Mouse (Mus musculus): ENCODE measurements at regions not wholly inside any gene's neighbourhood (a gene's known extent, or its start where the extent isn't known, plus 50 kb on each side); places are given as distances from the start of the nearest gene placed in this dataset.

DNA sequence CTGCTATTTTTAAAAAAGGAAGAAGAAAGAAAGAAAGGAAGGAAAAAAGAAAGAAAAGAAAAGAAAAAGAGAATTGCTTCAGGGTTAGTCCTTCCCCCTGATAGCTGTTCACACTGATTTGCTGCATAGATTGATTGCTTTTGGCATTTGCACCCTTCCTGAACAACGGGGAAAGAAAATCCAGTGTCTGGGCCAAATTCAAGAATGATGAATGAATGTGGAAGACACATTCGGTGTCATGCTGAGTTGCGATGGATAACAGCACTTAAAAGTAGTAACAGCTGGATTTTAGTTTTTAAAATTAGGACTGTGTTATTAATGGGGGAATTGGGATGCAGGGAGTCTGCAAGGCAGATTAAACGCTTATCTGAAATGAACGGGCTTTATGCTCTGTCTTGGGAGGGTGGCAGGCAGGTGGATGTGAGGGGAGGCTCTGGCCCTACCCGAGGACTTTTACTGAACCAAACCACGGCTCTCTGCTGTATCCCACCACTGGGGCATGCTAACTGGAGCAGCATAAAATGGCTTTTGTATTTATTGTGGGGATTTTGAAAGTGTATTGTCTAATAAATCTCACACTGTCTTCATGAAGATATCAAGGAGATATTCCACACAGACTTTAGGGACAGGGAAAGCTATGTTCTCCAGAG, 114.4 kb downstream of the Lca5 start:
- DNase-seq, result peak in 1 of 2 experiments; percentile 12

DNA sequence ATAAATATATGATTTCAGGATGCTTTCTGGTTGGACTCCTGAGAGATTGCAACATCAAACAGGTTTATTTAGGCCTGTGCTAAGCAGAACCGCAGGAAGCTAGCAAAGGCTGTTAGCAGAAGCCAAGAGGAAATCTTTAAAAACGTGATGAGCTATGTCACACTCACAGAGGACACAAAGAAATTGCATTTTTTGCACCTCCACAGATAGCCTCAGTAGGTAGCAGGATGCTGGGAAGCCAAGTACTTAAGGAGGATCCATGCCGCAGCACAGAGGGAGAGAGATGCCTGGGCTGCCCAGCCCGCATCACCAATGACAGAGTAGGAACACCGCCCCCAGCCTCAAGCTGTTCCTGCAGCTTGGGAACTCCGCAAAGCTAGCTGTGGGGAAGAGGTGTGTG, 115.0 kb downstream of the Lca5 start:
- DNase-seq, result peak; percentile 56 to 65

DNA sequence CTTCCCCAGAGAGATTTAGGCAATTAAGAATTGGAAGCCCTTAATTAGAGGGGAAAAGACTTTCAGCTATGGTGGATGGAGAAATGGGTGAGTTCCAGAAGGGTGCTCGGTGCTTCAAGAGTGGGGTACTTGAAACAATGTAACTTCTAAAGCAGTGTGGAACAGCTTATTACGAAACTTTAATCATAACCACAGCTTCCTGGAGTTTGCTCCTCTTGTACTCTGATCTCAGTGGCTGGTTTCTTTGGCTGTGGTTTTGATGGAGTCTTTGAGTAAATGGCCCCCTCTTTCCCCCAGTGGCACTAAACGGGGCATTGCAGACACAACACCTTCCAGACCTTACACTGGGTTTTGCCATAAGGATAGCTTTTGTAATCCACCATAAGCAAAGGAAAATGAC, 116.6 kb downstream of the Lca5 start:
- DNase-seq, result no peak

DNA sequence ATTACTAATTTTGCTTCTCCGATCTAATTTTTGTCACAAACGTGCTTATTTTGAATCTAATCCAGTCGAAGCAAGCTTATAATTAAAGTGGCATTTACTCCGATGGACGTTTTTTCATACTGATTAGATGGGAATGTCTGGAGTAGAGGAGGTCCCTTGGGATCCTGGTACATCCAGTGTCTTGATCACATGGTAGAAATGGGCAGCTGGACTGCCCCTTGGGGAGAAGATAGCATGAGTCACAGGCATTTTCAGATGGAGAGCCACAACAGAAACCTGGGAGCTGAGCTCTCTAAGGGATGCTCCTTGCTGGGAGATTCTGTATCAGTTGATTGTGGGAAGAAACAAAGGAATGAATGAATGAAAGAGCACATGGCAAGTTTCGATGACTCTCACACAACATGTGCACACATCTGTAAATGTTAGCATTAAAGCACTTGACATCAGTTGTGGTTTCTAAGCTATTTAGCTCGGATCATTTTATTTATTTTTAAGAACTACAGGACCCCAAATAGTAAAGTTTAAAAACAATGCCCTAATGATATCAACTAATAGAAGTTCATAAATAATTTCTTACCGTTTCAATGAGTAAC, 117.8 kb downstream of the Lca5 start:
- DNase-seq, result no peak

DNA sequence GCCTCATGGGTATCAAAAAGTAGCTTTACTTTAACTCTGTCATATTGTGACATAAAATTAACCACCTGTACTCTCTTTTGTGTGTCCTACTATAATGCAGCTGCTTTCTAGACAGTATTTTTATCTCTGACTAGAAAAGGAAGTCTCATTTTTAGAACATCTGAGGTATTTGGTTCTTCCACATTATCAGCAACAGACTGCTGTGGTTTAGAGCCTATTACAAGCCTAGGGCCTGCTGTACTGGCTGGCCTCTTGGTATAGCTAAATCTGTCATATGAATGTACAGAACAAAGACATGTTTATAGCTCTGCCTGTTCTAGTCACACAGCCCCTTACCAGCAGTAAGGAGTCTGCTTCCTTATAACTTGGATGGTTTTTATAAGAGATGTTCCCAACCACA, 119.1 kb downstream of the Lca5 start:
- no peak for DNase-seq

DNA sequence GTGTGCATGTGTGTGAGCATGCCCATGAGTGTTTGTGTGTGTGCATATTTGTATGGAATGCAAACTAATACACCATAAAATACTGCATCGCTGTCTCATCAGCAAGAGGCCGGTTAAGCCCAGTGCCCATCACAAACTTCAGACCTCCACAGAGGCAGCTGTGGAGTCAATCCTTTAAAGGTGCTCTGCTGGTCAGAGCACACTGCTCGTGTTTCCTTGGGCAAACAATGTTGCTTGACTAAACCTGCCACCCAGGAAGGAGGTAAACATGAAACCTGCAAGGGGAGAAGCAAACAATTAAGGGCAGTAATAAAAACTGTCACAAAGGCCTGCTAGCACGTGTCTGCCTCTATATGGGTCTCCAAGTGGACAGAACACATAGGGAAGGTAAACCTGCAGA, 120.1 kb downstream of the Lca5 start:
- DNase-seq, result no peak

DNA sequence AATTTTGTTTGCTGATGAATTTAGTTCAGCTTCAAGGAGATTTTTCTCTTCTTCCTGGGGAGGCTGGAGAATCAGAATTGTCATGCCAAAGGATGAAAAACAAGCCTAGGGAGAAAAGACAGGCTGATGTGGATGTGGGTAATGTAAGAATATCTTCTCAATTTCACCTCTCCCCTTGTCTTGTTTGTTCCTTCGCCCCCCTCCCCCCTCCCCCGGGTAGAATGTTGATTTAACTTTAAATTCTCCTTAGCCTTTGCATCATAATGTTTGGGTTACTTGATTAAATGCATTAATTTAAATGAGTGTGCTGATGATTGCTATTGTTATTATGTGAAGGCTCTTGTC, 124.1 kb downstream of the Lca5 start:
- no peak for DNase-seq

DNA sequence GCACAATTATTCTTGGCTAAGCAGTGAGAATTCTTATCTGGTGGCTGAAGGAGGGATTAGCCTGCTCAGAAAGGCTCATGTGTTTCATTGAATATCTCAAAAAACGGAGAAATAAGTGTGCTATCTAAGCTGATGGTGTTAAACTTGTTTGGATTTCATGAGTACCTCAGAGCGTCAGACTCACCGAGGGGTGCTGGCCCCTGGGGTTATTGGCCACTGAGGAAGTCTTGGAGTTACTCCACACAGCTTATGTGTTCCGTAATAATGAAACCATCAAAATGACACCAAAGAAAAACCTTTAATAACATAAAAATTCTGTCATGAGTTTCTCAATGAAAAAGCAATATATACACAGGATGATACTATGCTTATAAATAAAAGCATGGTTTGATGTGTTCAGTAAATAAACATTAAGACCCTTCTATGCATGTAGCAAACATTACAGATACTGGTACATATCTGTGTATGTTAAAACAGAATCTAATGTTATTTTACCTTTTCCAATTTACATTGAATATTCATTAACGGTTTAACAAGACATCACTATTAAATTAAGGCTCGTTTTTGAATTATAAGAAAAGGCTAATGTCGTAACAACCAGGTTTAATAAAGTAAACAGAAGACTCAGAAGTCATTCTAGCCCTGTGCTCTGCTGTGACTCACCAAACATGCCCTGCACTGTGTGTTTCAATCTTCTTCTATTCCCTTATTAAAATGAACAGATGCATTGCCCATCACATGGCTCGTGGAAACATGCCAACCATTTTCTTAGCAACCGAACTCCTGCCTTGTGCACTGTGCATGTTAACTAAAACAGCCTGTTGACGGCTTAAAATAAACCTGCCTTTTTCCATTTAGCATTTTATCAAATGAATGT, 124.7 kb downstream of the Lca5 start:
- peak; percentile 78 to 80 for DNase-seq

DNA sequence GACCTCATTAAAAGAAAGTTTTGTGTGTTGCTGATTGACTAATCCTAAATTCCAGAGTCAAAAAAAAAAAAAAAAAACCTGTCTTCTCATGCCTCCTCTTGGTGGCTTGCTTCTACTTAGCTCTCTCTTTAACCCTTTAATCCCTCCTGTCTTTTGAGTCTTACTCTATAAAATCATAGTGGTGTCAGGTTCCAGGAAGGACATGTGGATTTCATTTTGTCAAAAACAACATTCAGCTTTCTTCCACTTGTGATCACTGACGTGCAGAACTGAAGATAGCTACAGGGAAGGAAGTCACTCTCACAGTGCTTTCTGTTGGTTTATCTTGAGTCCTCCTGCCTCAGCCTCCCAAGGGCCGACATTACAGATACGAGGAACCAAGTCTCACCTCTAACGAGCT, 132.2 kb downstream of the Lca5 start:
- no peak for DNase-seq

DNA sequence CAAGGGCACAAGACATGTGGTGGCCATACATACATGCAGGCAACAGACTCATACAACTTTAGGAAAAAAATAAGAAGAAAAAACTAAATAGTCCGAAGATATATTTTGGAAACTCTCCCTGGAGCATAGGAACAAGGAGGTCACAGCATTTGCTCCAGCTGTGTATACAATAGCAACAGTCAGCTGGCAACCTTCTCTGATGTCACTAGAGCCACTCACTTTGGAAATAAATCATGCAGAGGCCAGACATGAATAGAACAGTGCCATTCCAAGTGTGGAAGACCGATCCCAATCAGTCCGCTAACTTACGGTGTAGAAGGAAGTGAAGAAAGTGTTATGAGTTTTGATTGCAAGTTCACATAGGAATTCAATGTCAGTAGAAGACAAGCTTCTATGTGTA, 132.8 kb downstream of the Lca5 start:
- DNase-seq, result no peak

DNA sequence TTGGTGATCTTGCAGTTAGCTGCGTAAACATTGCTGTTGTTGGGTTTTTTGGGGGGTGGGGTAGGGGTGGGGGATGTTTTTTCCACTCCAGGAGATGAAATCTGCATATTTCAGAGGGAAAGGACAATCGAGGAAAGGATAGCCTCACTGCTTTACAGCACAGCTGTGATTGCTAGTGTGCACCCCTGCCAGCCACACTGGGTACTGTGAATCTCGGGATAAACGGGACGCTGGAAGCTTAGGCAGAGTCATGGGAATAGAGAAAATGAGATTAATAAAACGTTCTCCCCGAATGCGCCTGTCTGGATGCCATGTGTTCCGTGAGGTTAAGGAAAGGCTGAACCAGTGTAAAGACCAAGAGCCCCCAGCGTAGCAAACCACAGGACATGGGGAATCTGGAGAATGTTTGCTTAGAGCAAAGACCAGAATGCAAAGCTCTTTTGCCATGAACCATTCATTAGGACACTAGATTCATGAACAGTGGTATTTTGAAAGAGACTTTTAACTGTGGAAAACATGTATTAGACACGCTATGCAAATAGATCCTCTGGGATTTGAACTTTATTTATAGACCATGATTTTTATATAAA, 133.5 kb downstream of the Lca5 start:
- no peak for DNase-seq

DNA sequence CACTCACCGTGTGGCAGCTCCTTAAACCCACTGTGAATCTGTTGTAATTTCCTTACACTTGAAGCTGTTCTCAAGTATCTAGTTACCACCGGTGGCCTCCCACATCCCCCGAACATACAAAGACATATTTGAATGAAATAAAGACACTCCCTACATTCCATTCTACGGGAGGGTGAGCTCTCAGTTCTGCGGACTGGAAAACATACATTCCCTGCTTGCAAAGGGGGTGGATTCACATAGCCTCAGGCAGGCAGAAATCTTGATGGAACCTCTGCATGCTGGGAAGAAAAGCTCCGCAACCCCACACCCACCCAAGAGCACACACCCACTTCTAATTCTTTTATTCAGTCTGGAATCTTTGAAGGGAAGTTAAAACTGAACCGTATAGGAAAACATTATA, 136.0 kb downstream of the Lca5 start:
- no peak for DNase-seq

DNA sequence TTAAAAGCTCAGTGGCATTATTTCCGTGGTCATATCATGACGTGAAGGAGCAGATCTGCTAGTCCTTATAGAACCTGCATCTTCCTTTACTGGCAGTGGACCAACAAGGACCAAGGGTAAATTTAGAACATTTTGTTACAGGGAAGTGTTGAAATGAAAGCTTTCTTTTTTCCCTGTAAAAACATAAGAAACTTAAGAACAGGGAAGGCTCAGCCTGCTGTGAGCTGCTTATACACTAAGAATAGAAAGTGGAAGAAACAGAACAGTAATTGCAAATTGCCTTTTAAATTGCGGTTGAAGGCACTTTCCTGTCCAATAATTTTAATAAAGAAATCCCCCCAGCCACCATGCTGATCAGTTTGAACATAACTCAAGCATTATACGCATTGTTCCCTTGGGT, 140.4 kb downstream of the Lca5 start:
- DNase-seq, result no peak

DNA sequence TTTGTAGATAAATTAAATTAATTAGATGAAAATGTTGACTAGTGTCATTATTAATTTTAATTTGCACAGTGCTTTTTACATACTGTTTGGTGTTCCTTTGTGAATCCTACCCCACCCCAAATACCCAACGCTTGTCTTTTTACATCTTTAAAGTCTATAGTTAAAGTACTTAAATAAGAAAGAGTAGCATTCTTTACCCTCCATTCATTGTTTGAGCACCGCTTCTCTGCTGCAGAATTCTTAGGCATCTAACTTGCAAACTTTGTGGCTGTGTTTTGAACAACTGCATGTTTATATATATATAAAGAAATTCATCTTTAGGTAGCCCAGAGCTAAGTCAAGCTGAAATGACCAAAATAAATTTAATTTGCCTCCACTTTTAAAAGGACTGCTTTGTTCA, 140.9 kb downstream of the Lca5 start:
- DNase-seq, result no peak

DNA sequence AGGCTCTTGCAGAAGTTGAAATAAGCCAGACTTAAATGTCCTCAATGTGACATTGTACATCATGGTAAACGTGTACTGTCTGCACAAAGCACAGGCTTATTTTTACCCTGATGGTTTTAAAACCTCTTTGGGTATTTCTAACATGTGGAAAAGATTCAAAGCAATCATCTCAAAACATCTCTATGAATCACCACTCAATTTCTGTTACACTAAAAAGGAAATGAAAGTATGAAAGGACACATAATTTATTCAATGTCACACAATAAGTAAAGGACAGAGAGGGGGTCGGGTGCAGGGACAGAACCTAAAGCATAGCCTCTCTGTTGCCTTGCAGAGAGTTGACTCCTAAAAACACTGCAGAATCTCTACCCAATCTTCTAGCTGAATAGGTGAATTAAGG, 141.3 kb downstream of the Lca5 start:
- no peak for DNase-seq

DNA sequence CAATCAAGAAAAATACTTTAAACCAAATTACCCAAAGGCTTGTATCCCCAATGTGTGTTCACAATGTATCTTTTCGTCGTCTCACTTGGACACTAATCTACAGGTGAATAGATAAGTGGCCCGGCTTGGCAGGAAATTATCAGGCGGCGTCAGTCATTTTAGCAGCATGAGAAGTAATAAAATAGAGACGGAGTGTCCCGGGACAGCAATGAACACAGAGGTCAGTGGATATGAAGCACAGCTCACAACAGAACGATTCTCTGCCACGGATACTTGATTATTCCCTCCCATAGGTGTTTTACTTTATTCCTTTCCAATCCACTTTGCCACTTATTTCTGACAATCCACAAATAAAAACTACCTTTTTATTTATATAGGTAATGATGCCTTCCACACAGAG, 145.5 kb downstream of the Lca5 start:
- DNase-seq, result no peak

DNA sequence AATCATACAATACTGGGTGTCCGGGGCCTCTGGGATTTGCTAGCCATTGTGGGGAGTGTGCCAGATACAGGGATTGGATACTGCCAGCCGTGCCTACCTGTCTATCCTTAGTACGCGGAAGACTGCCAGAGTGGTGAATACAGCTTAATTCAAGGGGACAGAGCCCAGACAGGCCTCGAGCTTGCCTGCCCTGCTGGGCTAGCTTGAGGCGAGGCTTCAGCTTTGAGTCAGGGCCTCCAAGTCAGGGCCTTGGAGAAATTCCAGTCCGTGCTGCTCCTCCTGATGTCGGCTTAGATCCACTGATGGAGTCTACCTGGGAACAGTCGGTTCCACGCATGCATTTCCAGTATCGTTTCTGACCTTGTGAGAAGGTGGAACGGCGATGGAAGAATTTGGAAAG, 146.5 kb downstream of the Lca5 start:
- DNase-seq, result peak; percentile 84 to 87

DNA sequence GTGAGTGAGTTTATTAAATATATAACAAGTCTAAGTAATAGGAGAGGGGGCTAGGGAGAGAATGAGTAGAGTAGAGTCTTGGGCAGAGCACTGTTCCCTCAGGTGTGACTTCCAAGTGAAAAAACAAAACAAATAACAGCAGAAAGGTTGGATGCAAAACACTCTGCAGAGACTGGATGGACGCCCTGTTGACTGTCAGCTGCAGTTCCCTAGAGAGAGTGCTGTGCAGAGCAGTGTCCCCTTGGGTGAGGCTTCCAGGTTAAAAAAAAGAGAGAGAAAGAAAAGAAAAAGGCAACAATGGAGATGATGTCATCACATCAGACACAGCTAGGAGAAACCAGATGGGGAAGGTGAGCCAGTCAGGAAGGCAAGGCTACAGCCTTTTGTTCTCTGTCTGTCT, 137.6 kb upstream of the Hmgn3 start:
- no peak for DNase-seq

DNA sequence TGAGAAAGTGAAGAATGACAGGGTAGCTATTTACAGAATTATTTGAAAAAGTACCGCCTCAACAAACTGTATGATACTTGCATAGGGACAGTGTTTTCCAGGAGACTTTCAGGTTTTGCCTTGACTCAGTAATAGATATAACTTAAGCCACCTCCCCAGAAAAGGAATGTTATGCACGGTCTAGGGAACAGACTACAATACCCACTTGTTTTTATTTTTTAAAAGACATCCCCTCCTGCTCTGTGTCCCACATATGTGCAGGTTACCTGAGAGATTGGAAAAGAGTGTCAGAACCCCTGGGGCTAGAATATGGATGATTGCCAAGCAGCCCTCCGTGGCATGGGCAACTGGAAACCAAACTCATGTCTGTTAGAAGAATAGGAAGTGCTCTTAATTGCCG, 137.2 kb upstream of the Hmgn3 start:
- no peak for DNase-seq

DNA sequence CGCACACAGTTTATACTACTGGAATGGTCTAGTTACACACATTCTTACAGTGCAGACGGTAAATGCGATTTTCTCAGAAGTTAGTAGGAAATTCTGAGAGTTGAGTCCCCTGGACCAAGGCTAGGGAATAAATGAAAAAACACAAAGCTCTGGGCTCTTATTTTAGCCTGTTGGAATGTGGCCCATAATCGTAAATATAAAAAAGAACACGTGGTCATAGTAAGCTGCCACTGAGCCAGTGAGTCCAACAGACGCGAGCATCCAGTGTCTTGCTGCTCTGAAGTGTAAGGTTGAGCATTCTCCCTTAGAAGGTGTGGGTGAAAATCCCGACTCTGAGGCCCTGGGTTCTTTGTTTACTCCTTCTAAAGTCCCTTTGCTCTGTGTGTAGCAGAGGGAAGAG, 136.8 kb upstream of the Hmgn3 start:
- DNase-seq, result no peak

DNA sequence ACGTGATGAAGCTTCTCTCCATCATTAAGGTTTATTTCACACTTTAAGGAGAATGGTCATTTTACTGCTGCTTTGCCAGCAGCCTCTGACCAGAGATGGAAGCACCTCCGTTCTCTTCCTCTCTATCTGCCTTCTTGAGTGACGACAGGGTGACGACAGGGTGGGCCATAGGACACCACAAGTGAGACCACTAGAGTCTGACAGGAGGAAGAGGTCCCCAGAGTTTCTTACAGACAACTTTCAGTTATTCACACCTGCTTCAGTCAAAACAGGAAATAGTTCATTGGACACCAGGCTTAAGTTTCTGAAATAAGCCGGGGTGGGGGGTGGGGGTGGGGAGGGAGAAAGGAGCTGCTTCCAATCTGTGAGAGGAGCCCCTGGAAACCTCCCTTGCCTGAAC, 131.3 kb upstream of the Hmgn3 start:
- DNase-seq, result no peak

DNA sequence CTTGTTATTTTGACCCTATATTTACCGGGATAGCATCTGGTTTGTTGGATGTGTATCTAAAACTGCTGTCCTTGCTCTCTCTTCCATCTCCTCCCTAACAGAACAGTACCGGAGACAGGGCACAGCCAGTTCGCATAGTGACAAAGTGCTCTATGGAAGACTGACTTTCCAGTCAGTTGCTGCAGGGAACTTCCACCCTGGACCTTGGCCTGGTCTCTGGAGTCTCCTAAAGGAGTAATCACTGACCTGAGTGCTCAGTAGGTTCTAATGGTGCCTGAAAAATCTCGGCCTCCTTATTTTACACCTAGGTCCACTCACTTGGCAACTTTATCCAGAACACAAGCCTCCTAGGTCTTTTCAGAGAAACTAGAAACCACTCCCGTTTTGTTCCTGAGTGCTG, 130.9 kb upstream of the Hmgn3 start:
- DNase-seq, result no peak

DNA sequence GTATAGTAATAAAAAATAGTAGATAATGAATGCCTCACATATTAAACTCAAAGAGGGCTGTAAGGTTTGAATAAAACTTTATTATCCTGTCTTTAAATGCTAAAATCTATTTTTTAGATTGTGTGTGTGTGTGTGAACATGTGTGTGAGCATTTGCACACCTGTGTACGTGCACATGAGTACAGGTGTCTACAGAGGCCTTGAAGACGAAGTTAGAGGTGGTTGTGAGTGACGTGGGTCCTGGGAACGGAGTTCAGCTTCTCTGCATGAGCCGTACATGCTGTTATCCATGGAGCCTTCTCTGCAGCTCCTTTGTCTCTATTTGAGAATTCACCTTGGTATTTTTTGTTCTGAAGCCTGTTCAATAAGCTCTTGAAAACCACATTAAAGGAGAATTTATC, 129.8 kb upstream of the Hmgn3 start:
- DNase-seq, result no peak

DNA sequence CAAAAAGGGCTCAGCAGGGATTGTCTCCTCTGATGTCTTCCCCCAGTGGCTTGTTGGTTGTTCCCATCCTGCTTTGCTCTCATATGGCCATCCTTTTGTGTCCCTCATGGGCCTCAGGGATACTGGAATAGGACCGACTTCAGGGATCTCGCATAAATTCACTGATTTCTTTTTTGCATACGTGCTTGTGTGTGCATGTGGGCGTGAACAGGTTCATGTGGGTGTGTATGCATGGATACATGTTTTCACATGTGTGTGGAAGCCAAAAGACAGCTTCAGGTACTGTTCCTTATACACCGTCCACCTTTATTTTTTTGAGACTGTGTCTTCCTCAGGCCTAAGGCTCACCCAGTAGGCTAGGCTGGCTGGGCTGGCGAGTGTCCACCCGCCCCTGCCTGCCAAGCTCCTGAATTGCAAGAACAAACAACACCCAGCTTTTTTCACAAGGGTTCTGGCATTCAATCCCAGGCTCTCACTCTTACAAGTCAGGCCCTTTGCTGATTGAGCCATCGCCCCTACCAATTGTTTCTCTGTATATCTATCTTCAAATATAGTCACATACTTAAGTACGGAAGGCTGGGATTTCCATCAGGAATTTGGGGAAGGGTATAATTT, 127.0 kb upstream of the Hmgn3 start:
- DNase-seq, result peak; percentile 39
